Mouse (Mus musculus) kidney, embryonic 14.5 days (tissue): ENCODE measurements around the gene Aif1l. TPM values are rescaled to one million over a fixed set of nuclear protein-coding genes. Genes with fewer than 3 reads are reported as not detected.
"Not testable (repeated sequence)": the region's sequence is repeated elsewhere in the genome, so short reads cannot be mapped to it uniquely, and the experiment has no call there.

Source experiments
- ATAC-seq: fragments of 200-750 bp; cut with Nextera tagmentation; 2 replicates; pipeline ENCODE4 v1.8.0; 2017; ENCODE audit warnings: moderate number of reproducible peaks, mild to moderate bottlenecking, moderate TSS enrichment, moderate library complexity; ENCODE audit not compliant: low FRiP score, low TSS enrichment
- H3K27ac ChIP-seq: fragments of 300-500 bp; sonication (generic); 2 replicates; pipeline ENCODE4 v1.5.1; 2014; ENCODE audit warnings: low read depth, mild to moderate bottlenecking, low read length, moderate library complexity, mixed read lengths
- H3K27me3 ChIP-seq: fragments of 300-500 bp; sonication (generic); 2 replicates; pipeline ENCODE4 v1.6.1; 2014; ENCODE audit warnings: mild to moderate bottlenecking, low read length; ENCODE audit not compliant: control insufficient read depth, insufficient read depth
- H3K36me3 ChIP-seq: fragments of 300-500 bp; sonication (generic); 2 replicates; pipeline ENCODE4 v1.6.1; 2014; ENCODE audit warnings: low read length, mixed read lengths; ENCODE audit not compliant: control insufficient read depth, insufficient read depth
- H3K4me1 ChIP-seq: fragments of 300-500 bp; sonication (generic); 2 replicates; pipeline ENCODE4 v1.6.1; 2014; ENCODE audit warnings: low read length, mixed read lengths; ENCODE audit not compliant: control insufficient read depth, insufficient read depth
- H3K4me2 ChIP-seq: fragments of 300-500 bp; sonication (generic); replicated peaks from 2 replicates; pipeline ENCODE4 v1.6.1; 2014; ENCODE audit warnings: low read depth, mild to moderate bottlenecking, low read length
- H3K4me3 ChIP-seq: fragments of 300-500 bp; sonication (generic); 2 replicates; pipeline ENCODE4 v1.5.1; 2014; ENCODE audit warnings: mild to moderate bottlenecking, low read length
- H3K9ac ChIP-seq: fragments of 300-500 bp; sonication (generic); 2 replicates; pipeline ENCODE4 v1.6.1; 2014; ENCODE audit warnings: low read depth, mild to moderate bottlenecking, low read length, moderate library complexity
- H3K9me3 ChIP-seq: fragments of 300-500 bp; sonication (generic); 2 replicates; pipeline ENCODE4 v1.6.1; 2016; ENCODE audit warnings: low read length; ENCODE audit not compliant: control insufficient read depth
- WGBS: fragments of 180-500 bp; shearing (Covaris S2); extraction: QIAGEN DNeasy Blood & Tissue Kit; methylation state at CpG from one replicate; pipeline ENCODE4 v1.1.7; 2014; 5-methylcytosine and 5-hydroxymethylcytosine counted together
- polyA plus RNA-seq: library from polyadenylated mRNA; unstranded; fragments of >200 nt; fragmentation: Nextera tagmentation; extraction: Ambion mirVana; gene quantifications from 2 replicates; pipeline ENCODE4 v1.2.1, GENCODE M21; 2014

Gene Aif1l
- polyA plus RNA-seq = 55.8 and 72.1 TPM in 2 replicates

- peak; percentile 78 for ATAC-seq
- Histone ChIP-seq H3K4me1 (peaks cover 27% of the 10 kb centered on the region), H3K27me3 (no peaks in the 10 kb centered on the region), H3K4me2 (peak within 1 kb of the TSS; percentile 95), H3K36me3 (no peaks in the 10 kb centered on the region), H3K27ac (peak within 1 kb of the TSS; percentile 42; the same call in 1 of the 2 replicates), H3K4me3 (peak within 1 kb of the TSS; percentile 78), H3K9ac (peak within 1 kb of the TSS; percentile 65), H3K9me3 (no peaks in the 10 kb centered on the region)
- WGBS = under 1% methylated on average over 50 of the region's 66 CpGs
Measured at GRCm38 (mm10) chr2:31950058-31950871, at the start of gene Aif1l. Aif1l (plus strand) TSS chr2:31950139.

DNA sequence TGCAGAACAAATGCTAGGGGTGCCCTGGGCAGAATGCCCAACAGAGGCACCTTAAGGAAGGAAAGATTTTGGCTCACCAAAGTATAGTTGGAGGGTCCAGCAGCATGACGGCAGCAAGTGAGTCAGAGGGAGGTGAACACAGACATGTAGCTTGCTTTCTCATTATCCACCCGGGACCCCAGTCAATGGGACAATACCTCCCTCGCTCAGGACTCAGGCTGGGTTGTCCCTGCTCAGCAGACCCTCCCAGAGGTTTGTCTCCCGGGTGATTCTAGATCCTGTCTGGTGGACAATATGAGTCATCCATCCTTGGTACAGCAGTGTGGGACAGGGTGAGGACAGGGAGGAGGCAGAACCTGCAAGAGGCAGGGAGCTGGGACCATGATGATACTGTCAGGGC is 49.0 kb upstream of the Aif1l start:
- H3K36me3 ChIP-seq = no peaks in the 10 kb centered on the region
- peaks cover 12% of the 10 kb centered on the region for H3K4me1 ChIP-seq
- WGBS = 85% methylated on average over 4 of the region's 4 CpGs
- no peak overlapping the region for H3K4me3 ChIP-seq
- no peaks in the 10 kb centered on the region for H3K9me3 ChIP-seq
- H3K9ac ChIP-seq = no peak overlapping the region
- ATAC-seq = no peak
- H3K27me3 ChIP-seq = no peaks in the 10 kb centered on the region
- H3K4me2 ChIP-seq = no peak overlapping the region
- no peak overlapping the region for H3K27ac ChIP-seq

GRCm38 (mm10) chr2:31901659-31902362 is 48.1 kb upstream of the Aif1l start:
- no peaks in the 10 kb centered on the region for H3K27me3 ChIP-seq
- H3K9ac ChIP-seq = no peak overlapping the region
- H3K4me2 ChIP-seq = no peak overlapping the region
- H3K36me3 ChIP-seq = no peaks in the 10 kb centered on the region
- peaks cover 16% of the 10 kb centered on the region for H3K4me1 ChIP-seq
- no peak overlapping the region for H3K27ac ChIP-seq
- ATAC-seq = 0 out of 2 replicates have a peak, but pooled peaks have one; percentile 10
- 67% methylated on average over 4 of the region's 4 CpGs for WGBS
- H3K9me3 ChIP-seq = no peaks in the 10 kb centered on the region
- no peak overlapping the region for H3K4me3 ChIP-seq

GRCm38 (mm10) chr2:31904089-31904488 is 45.9 kb upstream of the Aif1l start:
- H3K9me3 ChIP-seq = no peaks in the 10 kb centered on the region

DNA sequence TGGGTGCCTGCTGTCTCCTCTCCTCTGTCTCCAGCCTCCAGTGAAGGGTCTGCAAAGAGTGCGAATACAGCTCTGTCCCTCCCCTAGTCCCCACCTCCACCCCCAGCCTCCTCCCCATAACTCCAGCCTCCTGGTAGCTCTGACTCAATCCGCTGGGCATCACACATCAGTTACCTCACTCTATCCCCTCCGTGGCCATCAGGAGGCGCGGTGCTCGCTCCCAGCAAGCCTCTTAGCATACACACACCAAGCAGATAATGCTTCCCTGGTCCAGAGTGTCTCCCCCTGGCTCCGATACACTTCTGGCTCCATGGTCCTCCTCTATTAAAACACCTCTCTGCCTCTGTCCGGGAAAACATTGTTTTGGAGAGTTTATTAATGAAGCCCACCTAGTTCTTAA is 45.3 kb upstream of the Aif1l start:
- 16% methylated on average over 8 of the region's 8 CpGs for WGBS
- Histone ChIP-seq H3K27me3 (no peaks in the 10 kb centered on the region), H3K4me3 (no peak overlapping the region), H3K9me3 (no peaks in the 10 kb centered on the region), H3K9ac (no peak overlapping the region), H3K27ac (no peak overlapping the region), H3K36me3 (no peaks in the 10 kb centered on the region), H3K4me2 (no peak overlapping the region), H3K4me1 (peaks cover 12% of the 10 kb centered on the region)
- peak; percentile 18; the same call in 1 of the 2 replicates for ATAC-seq

More at GRCm38 (mm10) chr2:31904089-31904488, 45.9 kb upstream of the Aif1l start:
- Histone ChIP-seq H3K27ac (no peak overlapping the region), H3K9ac (no peak overlapping the region), H3K4me3 (no peak overlapping the region), H3K27me3 (no peaks in the 10 kb centered on the region), H3K36me3 (no peaks in the 10 kb centered on the region), H3K4me2 (no peak overlapping the region), H3K4me1 (peaks cover 12% of the 10 kb centered on the region)
- WGBS = 20% methylated on average over 6 of the region's 6 CpGs
- 0 out of 2 replicates have a peak, but pooled peaks have one; percentile 10 for ATAC-seq

DNA sequence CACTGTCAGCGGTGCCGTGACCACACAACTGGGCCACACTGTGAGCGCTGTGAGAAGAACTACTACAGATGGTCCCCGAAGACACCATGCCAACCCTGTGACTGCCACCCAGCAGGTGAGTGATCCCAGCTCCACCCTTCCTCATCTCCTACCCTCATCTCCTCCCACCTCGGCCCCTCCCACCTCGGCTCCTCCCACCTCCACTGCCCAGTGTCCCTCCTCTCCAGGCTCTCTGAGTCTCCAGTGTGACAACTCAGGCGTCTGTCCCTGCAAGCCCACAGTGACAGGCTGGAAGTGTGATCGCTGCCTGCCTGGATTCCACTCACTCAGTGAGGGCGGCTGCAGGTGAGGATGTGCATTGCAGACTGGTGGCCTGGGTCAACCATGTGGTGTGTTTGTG is 44.3 kb upstream of the Aif1l start:
- H3K4me2 ChIP-seq = no peak overlapping the region
- no peak overlapping the region for H3K27ac ChIP-seq
- no peak for ATAC-seq
- H3K36me3 ChIP-seq = no peaks in the 10 kb centered on the region
- no peak overlapping the region for H3K9ac ChIP-seq
- no peaks in the 10 kb centered on the region for H3K9me3 ChIP-seq
- no peaks in the 10 kb centered on the region for H3K27me3 ChIP-seq
- no peak overlapping the region for H3K4me3 ChIP-seq
- H3K4me1 ChIP-seq = peaks cover 12% of the 10 kb centered on the region
- 41% methylated on average over 9 of the region's 9 CpGs for WGBS

DNA sequence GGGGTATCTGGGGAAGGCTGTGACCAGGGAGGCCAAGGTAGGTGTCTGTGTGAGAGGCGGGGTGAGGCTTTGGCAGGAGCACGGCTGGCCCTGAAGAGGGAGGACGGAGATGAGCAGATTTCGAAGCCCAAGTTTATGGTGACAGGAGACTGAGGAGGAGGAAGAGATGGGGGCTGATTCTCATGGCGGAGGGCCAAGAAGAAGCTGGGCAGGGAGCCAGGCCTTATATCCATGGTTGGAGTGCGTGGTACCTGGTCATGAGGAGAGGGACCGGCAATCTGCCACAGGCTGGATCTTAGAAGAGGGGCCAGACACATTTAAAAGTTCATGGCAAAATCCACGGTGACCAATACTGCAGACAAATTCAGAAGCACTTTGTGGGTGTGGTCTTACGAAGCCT is 43.5 kb upstream of the Aif1l start:
- no peaks in the 10 kb centered on the region for H3K36me3 ChIP-seq
- H3K9me3 ChIP-seq = no peaks in the 10 kb centered on the region
- no peaks in the 10 kb centered on the region for H3K27me3 ChIP-seq
- H3K4me3 ChIP-seq = no peak overlapping the region
- 65% methylated on average over 9 of the region's 9 CpGs for WGBS
- no peak overlapping the region for H3K4me2 ChIP-seq
- no peak overlapping the region for H3K27ac ChIP-seq
- no peak overlapping the region for H3K9ac ChIP-seq
- peaks cover 12% of the 10 kb centered on the region for H3K4me1 ChIP-seq
- no peak for ATAC-seq

- H3K9me3 ChIP-seq = no peaks in the 10 kb centered on the region
- H3K9ac ChIP-seq = no peak overlapping the region
- no peaks in the 10 kb centered on the region for H3K27me3 ChIP-seq
- H3K36me3 ChIP-seq = no peaks in the 10 kb centered on the region
- no peak overlapping the region for H3K4me2 ChIP-seq
- no peak overlapping the region for H3K4me3 ChIP-seq
- ATAC-seq = no peak
- no peaks in the 10 kb centered on the region for H3K4me1 ChIP-seq
- WGBS = 89% methylated on average over 4 of the region's 4 CpGs
- H3K27ac ChIP-seq = no peak overlapping the region
Measured at GRCm38 (mm10) chr2:31912575-31912974, 37.4 kb upstream of the Aif1l start.

DNA sequence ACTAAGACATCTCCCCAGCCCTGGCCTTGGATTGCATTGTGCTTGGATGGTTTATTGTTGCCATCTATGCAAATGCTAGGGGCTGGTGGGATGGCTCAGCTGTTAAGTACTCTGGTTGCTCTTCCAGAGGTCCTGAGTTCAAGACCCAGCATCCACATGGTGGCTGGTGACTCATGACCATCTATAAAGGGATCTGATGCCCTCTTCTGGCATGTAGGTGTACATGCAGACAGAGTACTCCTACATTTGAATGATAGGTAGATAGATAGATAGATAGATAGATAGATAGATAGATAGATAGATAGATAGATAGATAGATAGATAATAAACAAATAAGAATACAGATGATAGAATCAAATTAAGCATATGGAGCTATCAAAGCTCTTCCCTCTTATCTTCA is 35.7 kb upstream of the Aif1l start:
- H3K9ac ChIP-seq, H3K4me1 ChIP-seq, H3K4me3 ChIP-seq, H3K27me3 ChIP-seq, H3K9me3 ChIP-seq, ATAC-seq, H3K27ac ChIP-seq, H3K36me3 ChIP-seq, H3K4me2 ChIP-seq: not testable (repeated sequence)
